Mouse (Mus musculus) neural tube, embryonic 14.5 days (tissue): ENCODE data around the gene Nufip1. TPM values are rescaled to one million over a fixed set of nuclear protein-coding genes. Genes with fewer than 3 reads are reported as not detected.

Experiments used
- ATAC-seq: fragments of 200-750 bp; cut with Nextera tagmentation; 2 replicates; pipeline ENCODE4 v1.8.0; 2017; ENCODE audit warnings: low read depth, mild to moderate bottlenecking, moderate TSS enrichment, moderate library complexity
- H3K27ac ChIP-seq: fragments of 300-500 bp; sonication (generic); 2 replicates; pipeline ENCODE4 v1.5.1; 2014; ENCODE audit warnings: low read depth, mild to moderate bottlenecking, control low read depth, low read length, moderate library complexity, mixed read lengths
- H3K27me3 ChIP-seq: fragments of 300-500 bp; sonication (generic); 2 replicates; pipeline ENCODE4 v1.6.1; 2014; ENCODE audit warnings: low read length; ENCODE audit not compliant: control insufficient read depth, insufficient read depth
- H3K36me3 ChIP-seq: fragments of 300-500 bp; sonication (generic); 2 replicates; pipeline ENCODE4 v1.6.1; 2014; ENCODE audit warnings: low read length, mixed read lengths; ENCODE audit not compliant: control insufficient read depth, insufficient read depth
- H3K4me1 ChIP-seq: fragments of 300-500 bp; sonication (generic); 2 replicates; pipeline ENCODE4 v1.6.1; 2014; ENCODE audit warnings: low read length; ENCODE audit not compliant: control insufficient read depth, insufficient read depth
- H3K4me2 ChIP-seq: fragments of 300-500 bp; sonication (generic); 2 replicates; pipeline ENCODE4 v1.6.1; 2014; ENCODE audit warnings: mild to moderate bottlenecking, low read depth, low read length, control low read depth
- H3K4me3 ChIP-seq: fragments of 300-500 bp; sonication (generic); 2 replicates; pipeline ENCODE4 v1.5.1; 2014; ENCODE audit warnings: low read depth, low read length, control low read depth, mixed read lengths
- H3K9ac ChIP-seq: fragments of 300-500 bp; sonication (generic); replicated peaks from 2 replicates; pipeline ENCODE4 v1.6.1; 2014; ENCODE audit warnings: low read depth, mild to moderate bottlenecking, control low read depth, low read length, mixed read lengths
- H3K9me3 ChIP-seq: fragments of 300-500 bp; sonication (generic); 2 replicates; pipeline ENCODE4 v1.6.1; 2016; ENCODE audit warnings: low read length; ENCODE audit not compliant: control insufficient read depth
- WGBS: fragments of 180-500 bp; shearing (Covaris S2); extraction: QIAGEN DNeasy Blood & Tissue Kit; methylation state at CpG from one replicate; pipeline ENCODE4 v1.1.7; 2014; 5-methylcytosine and 5-hydroxymethylcytosine counted together
- polyA plus RNA-seq: library from polyadenylated mRNA; unstranded; fragments of >200 nt; fragmentation: Nextera tagmentation; extraction: Ambion mirVana; gene quantifications from 2 replicates; pipeline ENCODE4 v1.2.1, GENCODE M21; 2014

Gene Nufip1
- polyA plus RNA-seq, result 12.1 and 13.4 TPM in 2 replicates

GRCm38 (mm10) chr14:76110396-76111221, at the start of gene Nufip1, which contains the start of gene Gpalpp1:
Gene Nufip1 (plus strand): TSS chr14:76110891.
Gene Gpalpp1 (minus strand): TSS chr14:76110760.
- ATAC-seq, result peak; percentile 99
- WGBS, result under 1% methylated on average over 69 of the region's 69 CpGs
- H3K9ac ChIP-seq, result peak within 1 kb of the TSS; percentile 74
- peaks cover 15% of the 10 kb centered on the region; the same call in 1 of the 2 replicates for H3K4me1 ChIP-seq
- H3K27ac ChIP-seq, result peak within 1 kb of the TSS; percentile 81
- no peaks in the 10 kb centered on the region for H3K27me3 ChIP-seq
- H3K9me3 ChIP-seq, result no peaks in the 10 kb centered on the region
- peak within 1 kb of the TSS; percentile 64 for H3K4me3 ChIP-seq
- peak within 1 kb of the TSS; percentile 97 for H3K4me2 ChIP-seq
- peaks cover 11% of the 10 kb centered on the region for H3K36me3 ChIP-seq

- 32% methylated on average over 1 of the region's 1 CpGs for WGBS
- ATAC-seq, result no peak
- Histone ChIP-seq H3K4me1 (peaks cover 2% of the 10 kb centered on the region; the same call in 1 of the 2 replicates), H3K9ac (no peak overlapping the region), H3K9me3 (no peaks in the 10 kb centered on the region), H3K27me3 (no peaks in the 10 kb centered on the region), H3K36me3 (no peaks in the 10 kb centered on the region), H3K27ac (no peak overlapping the region), H3K4me3 (no peak overlapping the region), H3K4me2 (no peak overlapping the region)
Observed at GRCm38 (mm10) chr14:76067237-76067636, 43.5 kb upstream of the Nufip1 start.

- Histone ChIP-seq H3K9ac (no peak overlapping the region), H3K36me3 (no peaks in the 10 kb centered on the region), H3K4me3 (no peak overlapping the region), H3K27ac (peak overlapping the region; percentile 30; the same call in 1 of the 2 replicates), H3K9me3 (no peaks in the 10 kb centered on the region), H3K4me2 (no peak overlapping the region), H3K4me1 (no peaks in the 10 kb centered on the region; the same call in 1 of the 2 replicates), H3K27me3 (no peaks in the 10 kb centered on the region)
- ATAC-seq, result no peak
- WGBS, result 49% methylated on average over 4 of the region's 4 CpGs
Observed at GRCm38 (mm10) chr14:76068296-76068695, 42.4 kb upstream of the Nufip1 start.

GRCm38 (mm10) chr14:76069296-76069695, 41.4 kb upstream of the Nufip1 start:
- H3K27me3 ChIP-seq, result no peaks in the 10 kb centered on the region
- no peak overlapping the region for H3K4me3 ChIP-seq
- no peak overlapping the region for H3K9ac ChIP-seq
- no peaks in the 10 kb centered on the region for H3K9me3 ChIP-seq
- ATAC-seq, result no peak
- 48% methylated on average over 4 of the region's 4 CpGs for WGBS
- H3K36me3 ChIP-seq, result no peaks in the 10 kb centered on the region
- H3K4me1 ChIP-seq, result no peaks in the 10 kb centered on the region; the same call in 1 of the 2 replicates
- peak overlapping the region; percentile 30; the same call in 1 of the 2 replicates for H3K27ac ChIP-seq
- no peak overlapping the region for H3K4me2 ChIP-seq

GRCm38 (mm10) chr14:76072626-76073025, 38.1 kb upstream of the Nufip1 start:
- no peak for ATAC-seq
- H3K36me3 ChIP-seq, result no peaks in the 10 kb centered on the region
- no peak overlapping the region for H3K27ac ChIP-seq

GRCm38 (mm10) chr14:76074206-76074605, 36.5 kb upstream of the Nufip1 start:
- Histone ChIP-seq H3K4me2 (no peak overlapping the region), H3K27me3 (no peaks in the 10 kb centered on the region), H3K36me3 (no peaks in the 10 kb centered on the region), H3K9ac (no peak overlapping the region), H3K4me3 (no peak overlapping the region), H3K4me1 (peaks cover 9% of the 10 kb centered on the region), H3K27ac (no peak overlapping the region), H3K9me3 (no peaks in the 10 kb centered on the region)
- ATAC-seq, result no peak
- 84% methylated on average over 1 of the region's 1 CpGs for WGBS

More at GRCm38 (mm10) chr14:76072626-76073025, 38.1 kb upstream of the Nufip1 start:
- H3K9ac ChIP-seq, result no peak overlapping the region
- H3K4me3 ChIP-seq, result no peak overlapping the region
- H3K4me1 ChIP-seq, result peaks cover 9% of the 10 kb centered on the region
- H3K9me3 ChIP-seq, result no peaks in the 10 kb centered on the region
- H3K4me2 ChIP-seq, result no peak overlapping the region
- H3K27me3 ChIP-seq, result no peaks in the 10 kb centered on the region
- 58% methylated on average over 2 of the region's 2 CpGs for WGBS

- no peak overlapping the region for H3K9ac ChIP-seq
- H3K27me3 ChIP-seq, result no peaks in the 10 kb centered on the region
- H3K27ac ChIP-seq, result no peak overlapping the region
- no peaks in the 10 kb centered on the region for H3K9me3 ChIP-seq
- H3K36me3 ChIP-seq, result no peaks in the 10 kb centered on the region
- H3K4me3 ChIP-seq, result no peak overlapping the region
- H3K4me1 ChIP-seq, result peaks cover 9% of the 10 kb centered on the region
- ATAC-seq, result no peak
- no peak overlapping the region for H3K4me2 ChIP-seq
- WGBS, result 42% methylated on average over 4 of the region's 4 CpGs
Observed at GRCm38 (mm10) chr14:76075721-76076120, 35.0 kb upstream of the Nufip1 start.

- no peak overlapping the region for H3K9ac ChIP-seq
- WGBS, result 40% methylated on average over 4 of the region's 4 CpGs
- peaks cover 9% of the 10 kb centered on the region for H3K4me1 ChIP-seq
- no peak overlapping the region for H3K4me3 ChIP-seq
- H3K36me3 ChIP-seq, result no peaks in the 10 kb centered on the region
- ATAC-seq, result peak; percentile 58
- H3K27me3 ChIP-seq, result no peaks in the 10 kb centered on the region
- H3K4me2 ChIP-seq, result peak overlapping the region; percentile 8; the same call in 1 of the 2 replicates
- H3K27ac ChIP-seq, result peak overlapping the region; percentile 34; the same call in 1 of the 2 replicates
- no peaks in the 10 kb centered on the region for H3K9me3 ChIP-seq
Observed at GRCm38 (mm10) chr14:76076602-76077001, 34.1 kb upstream of the Nufip1 start.

- peak overlapping the region; percentile 8; the same call in 1 of the 2 replicates for H3K4me2 ChIP-seq
Observed at GRCm38 (mm10) chr14:76077088-76077491, 33.6 kb upstream of the Nufip1 start.

More at GRCm38 (mm10) chr14:76077088-76077491, 33.6 kb upstream of the Nufip1 start:
- Histone ChIP-seq H3K27me3 (no peaks in the 10 kb centered on the region), H3K4me1 (peaks cover 9% of the 10 kb centered on the region), H3K4me3 (no peak overlapping the region), H3K27ac (peak overlapping the region; percentile 34; the same call in 1 of the 2 replicates), H3K36me3 (no peaks in the 10 kb centered on the region), H3K9ac (no peak overlapping the region), H3K9me3 (no peaks in the 10 kb centered on the region)
- WGBS, result 42% methylated on average over 9 of the region's 9 CpGs
- ATAC-seq, result peak; percentile 87
